Mouse (Mus musculus) midbrain, embryonic 14.5 days (tissue): ENCODE data around the gene Gm3646. TPM values are rescaled to one million over a fixed set of nuclear protein-coding genes. Genes with fewer than 3 reads are reported as not detected.

ENCODE experiments used
- ATAC-seq: fragments of 200-750 bp; cut with Nextera tagmentation; 2 replicates; pipeline ENCODE4 v1.8.0; 2017; ENCODE audit warnings: moderate number of reproducible peaks, moderate library complexity; ENCODE audit not compliant: low FRiP score, low TSS enrichment
- DNase-seq: peaks from one replicate; pipeline ENCODE4 v3.0.0-alpha.2; 2015
- H3K27ac ChIP-seq: fragments of 300-500 bp; sonication (generic); replicated peaks from 2 replicates; pipeline ENCODE4 v1.5.1; 2014; ENCODE audit warnings: mild to moderate bottlenecking, low read depth, low read length, moderate library complexity
- H3K27me3 ChIP-seq: fragments of 300-500 bp; sonication (generic); 2 replicates; pipeline ENCODE4 v1.6.1; 2014; ENCODE audit warnings: low read length, control low read depth, mixed read lengths; ENCODE audit not compliant: control insufficient read depth, insufficient read depth
- H3K36me3 ChIP-seq: fragments of 300-500 bp; sonication (generic); 2 replicates; pipeline ENCODE4 v1.6.1; 2014; ENCODE audit warnings: low read length, control low read depth; ENCODE audit not compliant: control insufficient read depth, insufficient read depth
- H3K4me1 ChIP-seq: fragments of 300-500 bp; sonication (generic); 2 replicates; pipeline ENCODE4 v1.6.1; 2014; ENCODE audit warnings: mild to moderate bottlenecking, antibody characterized with exemption, low read length, control low read depth; ENCODE audit not compliant: control insufficient read depth, insufficient read depth
- H3K4me2 ChIP-seq: fragments of 300-500 bp; sonication (generic); 2 replicates; pipeline ENCODE4 v1.6.1; 2014; ENCODE audit warnings: mild to moderate bottlenecking, low read length, moderate library complexity
- H3K4me3 ChIP-seq: fragments of 300-500 bp; sonication (generic); replicated peaks from 2 replicates; pipeline ENCODE4 v1.5.1; 2014; ENCODE audit warnings: low read depth, low read length
- H3K9ac ChIP-seq: fragments of 300-500 bp; sonication (generic); replicated peaks from 2 replicates; pipeline ENCODE4 v1.6.1; 2014; ENCODE audit warnings: mild to moderate bottlenecking, low read length, moderate library complexity
- H3K9me3 ChIP-seq: fragments of 300-500 bp; sonication (generic); 2 replicates; pipeline ENCODE4 v1.6.1; 2016; ENCODE audit warnings: low read length, control low read depth, mixed read lengths; ENCODE audit not compliant: control insufficient read depth
- WGBS: fragments of 180-500 bp; shearing (Covaris S2); extraction: QIAGEN DNeasy Blood & Tissue Kit; methylation state at CpG from one replicate; pipeline ENCODE4 v1.1.7; 2014; 5-methylcytosine and 5-hydroxymethylcytosine counted together
- polyA plus RNA-seq: library from polyadenylated mRNA; unstranded; fragments of >200 nt; fragmentation: Nextera tagmentation; extraction: Ambion mirVana; gene quantifications from 2 replicates; pipeline ENCODE4 v1.2.1, GENCODE M21; 2014

The Gm3646 gene
- not detected in 2 replicates for polyA plus RNA-seq

GRCm38 (mm10) chr1:39805243-39805979, at the start of gene Gm3646:
TSS of gene Gm3646 (minus strand) at chr1:39805332.
- H3K9me3 ChIP-seq = no peaks in the 10 kb centered on the region
- no peak within 1 kb of the TSS for H3K27ac ChIP-seq
- no peak within 1 kb of the TSS for H3K4me3 ChIP-seq
- ATAC-seq (no peak), DNase-seq (no peak)
- no peaks in the 10 kb centered on the region for H3K36me3 ChIP-seq
- 64% methylated on average over 4 of the region's 4 CpGs for WGBS
- H3K4me2 ChIP-seq = no peak within 1 kb of the TSS
- no peaks in the 10 kb centered on the region for H3K27me3 ChIP-seq
- no peaks in the 10 kb centered on the region for H3K4me1 ChIP-seq
- no peak within 1 kb of the TSS for H3K9ac ChIP-seq

- Histone ChIP-seq H3K9ac (no peak overlapping the region), H3K4me3 (no peak overlapping the region), H3K4me1 (no peaks in the 10 kb centered on the region), H3K4me2 (no peak overlapping the region), H3K9me3 (no peaks in the 10 kb centered on the region), H3K27ac (no peak overlapping the region), H3K27me3 (no peaks in the 10 kb centered on the region), H3K36me3 (no peaks in the 10 kb centered on the region)
- whole genome bisulfite sequencing = 90% methylated on average over 7 of the region's 7 CpGs
- ATAC-seq (no peak), DNase-seq (no peak)
Observed at GRCm38 (mm10) chr1:39847066-39847465, 41.9 kb upstream of the Gm3646 start.

GRCm38 (mm10) chr1:39846031-39846550, 41.0 kb upstream of the Gm3646 start:
- Histone ChIP-seq H3K4me3 (no peak overlapping the region), H3K27me3 (no peaks in the 10 kb centered on the region), H3K4me2 (no peak overlapping the region), H3K27ac (no peak overlapping the region), H3K4me1 (no peaks in the 10 kb centered on the region), H3K9me3 (no peaks in the 10 kb centered on the region), H3K9ac (no peak overlapping the region), H3K36me3 (no peaks in the 10 kb centered on the region)
- DNase-seq (no peak), ATAC-seq (no peak)
- 78% methylated on average over 4 of the region's 4 CpGs for WGBS

- ATAC-seq = no peak
- H3K9me3 ChIP-seq = no peaks in the 10 kb centered on the region
- no peaks in the 10 kb centered on the region for H3K36me3 ChIP-seq
Observed at GRCm38 (mm10) chr1:39843328-39843727, 38.2 kb upstream of the Gm3646 start.

GRCm38 (mm10) chr1:39842218-39843007, 37.3 kb upstream of the Gm3646 start:
- 91% methylated on average over 14 of the region's 14 CpGs for WGBS
- Histone ChIP-seq H3K4me3 (no peak overlapping the region), H3K4me1 (peaks cover 12% of the 10 kb centered on the region), H3K9me3 (no peaks in the 10 kb centered on the region), H3K36me3 (no peaks in the 10 kb centered on the region), H3K9ac (no peak overlapping the region), H3K27ac (no peak overlapping the region), H3K4me2 (no peak overlapping the region), H3K27me3 (no peaks in the 10 kb centered on the region)
- DNase-seq (no peak), ATAC-seq (no peak)

More at GRCm38 (mm10) chr1:39843328-39843727, 38.2 kb upstream of the Gm3646 start:
- Histone ChIP-seq H3K9ac (no peak overlapping the region), H3K4me2 (no peak overlapping the region), H3K4me3 (no peak overlapping the region), H3K4me1 (peaks cover 12% of the 10 kb centered on the region), H3K27me3 (no peaks in the 10 kb centered on the region), H3K27ac (no peak overlapping the region)
- DNase-seq = no peak
- 63% methylated on average over 5 of the region's 5 CpGs for WGBS

- H3K4me2 ChIP-seq = no peak overlapping the region
- H3K27ac ChIP-seq = no peak overlapping the region
- H3K27me3 ChIP-seq = no peaks in the 10 kb centered on the region
- H3K36me3 ChIP-seq = no peaks in the 10 kb centered on the region
- peaks cover 12% of the 10 kb centered on the region for H3K4me1 ChIP-seq
- WGBS = 52% methylated on average over 4 of the region's 4 CpGs
- no peak overlapping the region for H3K9ac ChIP-seq
- no peak overlapping the region for H3K4me3 ChIP-seq
- DNase-seq (no peak), ATAC-seq (no peak)
- H3K9me3 ChIP-seq = no peaks in the 10 kb centered on the region
Observed at GRCm38 (mm10) chr1:39840856-39841255, 35.7 kb upstream of the Gm3646 start.

GRCm38 (mm10) chr1:39839838-39840237, 34.7 kb upstream of the Gm3646 start:
- Histone ChIP-seq H3K9me3 (no peaks in the 10 kb centered on the region), H3K9ac (no peak overlapping the region), H3K36me3 (no peaks in the 10 kb centered on the region), H3K4me2 (no peak overlapping the region), H3K4me3 (no peak overlapping the region), H3K27ac (peak overlapping the region; percentile 76), H3K27me3 (no peaks in the 10 kb centered on the region), H3K4me1 (peaks cover 12% of the 10 kb centered on the region)
- no peak for ATAC-seq
- 63% methylated on average over 8 of the region's 8 CpGs for WGBS
- DNase-seq = no peak

- no peak overlapping the region for H3K4me3 ChIP-seq
- H3K9ac ChIP-seq = no peak overlapping the region
Observed at GRCm38 (mm10) chr1:39839217-39839616, 34.1 kb upstream of the Gm3646 start.

More at GRCm38 (mm10) chr1:39839217-39839616, 34.1 kb upstream of the Gm3646 start:
- ATAC-seq (peak; percentile 81; the same call in 1 of the 2 replicates), DNase-seq (peak; percentile 58)
- H3K9me3 ChIP-seq = no peaks in the 10 kb centered on the region
- peaks cover 12% of the 10 kb centered on the region for H3K4me1 ChIP-seq
- H3K36me3 ChIP-seq = no peaks in the 10 kb centered on the region
- 23% methylated on average over 10 of the region's 10 CpGs for WGBS
- no peaks in the 10 kb centered on the region for H3K27me3 ChIP-seq
- no peak overlapping the region; the same call in 1 of the 2 replicates for H3K4me2 ChIP-seq
- H3K27ac ChIP-seq = peak overlapping the region; percentile 76
